Mouse (Mus musculus) kidney, postnatal 0 days (tissue): Measurements from ENCODE around the gene Alg13. TPM values are rescaled to one million over a fixed set of nuclear protein-coding genes. Genes with fewer than 3 reads are reported as not detected.

Source experiments
- ATAC-seq: fragments of 200-750 bp; cut with Nextera tagmentation; replicated peaks from 2 replicates; pipeline ENCODE4 v1.8.0; 2017; ENCODE audit warnings: low read depth, moderate number of reproducible peaks, moderate TSS enrichment, moderate library complexity; ENCODE audit not compliant: low FRiP score
- DNase-seq: peaks from one replicate; pipeline ENCODE4 v3.0.0-alpha.2; 2016; ENCODE audit warnings: low spot score
- H3K27ac ChIP-seq: fragments of 300-500 bp; sonication (generic); 2 replicates; pipeline ENCODE4 v1.5.1; 2014; ENCODE audit warnings: mild to moderate bottlenecking
- H3K27me3 ChIP-seq: fragments of 300-500 bp; sonication (generic); 2 replicates; pipeline ENCODE4 v1.6.1; 2014; ENCODE audit warnings: low read length, mixed read lengths; ENCODE audit not compliant: insufficient read depth
- H3K36me3 ChIP-seq: fragments of 300-500 bp; sonication (generic); 2 replicates; pipeline ENCODE4 v1.6.1; 2014; ENCODE audit warnings: low read length, mixed read lengths; ENCODE audit not compliant: insufficient read depth
- H3K4me1 ChIP-seq: fragments of 300-500 bp; sonication (generic); replicated peaks from 2 replicates; pipeline ENCODE4 v1.6.1; 2014; ENCODE audit warnings: antibody characterized with exemption, low read length, mixed read lengths; ENCODE audit not compliant: insufficient read depth
- H3K4me2 ChIP-seq: fragments of 300-500 bp; sonication (generic); 2 replicates; pipeline ENCODE4 v1.6.1; 2014; ENCODE audit warnings: mild to moderate bottlenecking, low read length, moderate library complexity, mixed read lengths
- H3K4me3 ChIP-seq: fragments of 300-500 bp; sonication (generic); replicated peaks from 2 replicates; pipeline ENCODE4 v1.5.1; 2014; ENCODE audit warnings: low read depth, low read length
- H3K9ac ChIP-seq: fragments of 300-500 bp; sonication (generic); 2 replicates; pipeline ENCODE4 v1.6.1; 2014; ENCODE audit warnings: low read depth, low read length
- H3K9me3 ChIP-seq: fragments of 300-500 bp; sonication (generic); replicated peaks from 2 replicates; pipeline ENCODE4 v1.6.1; 2016; ENCODE audit warnings: low read length, inconsistent platforms, mixed read lengths
- CTCF ChIP-seq: IDR thresholded peaks from 2 replicates; pipeline ENCODE4 v1.5.1; 2016; ENCODE audit warnings: antibody characterized with exemption, low read depth, mild to moderate bottlenecking, moderate library complexity
- WGBS: fragments of 180-500 bp; shearing (Covaris S2); extraction: QIAGEN DNeasy Blood & Tissue Kit; methylation state at CpG from one replicate; pipeline ENCODE4 v1.1.7; 2014; 5-methylcytosine and 5-hydroxymethylcytosine counted together
- polyA plus RNA-seq: library from polyadenylated mRNA; unstranded; fragments of >200 nt; fragmentation: Nextera tagmentation; extraction: Ambion mirVana; gene quantifications from 2 replicates; pipeline ENCODE4 v1.2.1, GENCODE M21; 2015

Alg13 gene
- polyA plus RNA-seq: 15.0 and 15.7 TPM in 2 replicates

GRCm38 (mm10) chrX:144317548-144318163 is at the start of gene Alg13:
TSS of gene Alg13 (plus strand) at chrX:144317804.
- Histone ChIP-seq H3K27ac (peak within 1 kb of the TSS; percentile 79), H3K4me2 (peak within 1 kb of the TSS; percentile 77), H3K4me3 (peak within 1 kb of the TSS; percentile 56), H3K9ac (peak within 1 kb of the TSS; percentile 65), H3K27me3 (no peaks in the 10 kb centered on the region), H3K36me3 (no peaks in the 10 kb centered on the region), H3K9me3 (no peaks in the 10 kb centered on the region), H3K4me1 (no peaks in the 10 kb centered on the region)
- 22% methylated on average over 45 of the region's 47 CpGs for WGBS
- no peak for TF ChIP-seq CTCF
- ATAC-seq (peak; percentile 84), DNase-seq (peak; percentile 87)

- WGBS: 86% methylated on average over 1 of the region's 1 CpGs
- DNase-seq: no peak
- no peak for ATAC-seq
- Histone ChIP-seq H3K4me3 (no peak overlapping the region), H3K36me3 (no peaks in the 10 kb centered on the region), H3K27ac (no peak overlapping the region), H3K4me1 (no peaks in the 10 kb centered on the region), H3K9me3 (no peaks in the 10 kb centered on the region), H3K27me3 (no peaks in the 10 kb centered on the region), H3K4me2 (no peak overlapping the region), H3K9ac (no peak overlapping the region)
- TF ChIP-seq CTCF: no peak
Observed at GRCm38 (mm10) chrX:144268606-144269005, 49.0 kb upstream of the Alg13 start.

- no peaks in the 10 kb centered on the region for H3K27me3 ChIP-seq
- TF ChIP-seq CTCF: peak; percentile 80
- H3K36me3 ChIP-seq: no peaks in the 10 kb centered on the region
- H3K4me1 ChIP-seq: no peaks in the 10 kb centered on the region
- no peak overlapping the region for H3K4me3 ChIP-seq
- 61% methylated on average over 2 of the region's 2 CpGs for WGBS
- H3K9ac ChIP-seq: no peak overlapping the region
- peak; percentile 67 for DNase-seq
- no peak; the same call in 1 of the 2 replicates for ATAC-seq
- no peak overlapping the region for H3K27ac ChIP-seq
- no peak overlapping the region for H3K4me2 ChIP-seq
- H3K9me3 ChIP-seq: no peaks in the 10 kb centered on the region
Observed at GRCm38 (mm10) chrX:144301476-144301875, 16.1 kb upstream of the Alg13 start.

- no peak overlapping the region for H3K4me2 ChIP-seq
- WGBS: 81% methylated on average over 2 of the region's 2 CpGs
- H3K27me3 ChIP-seq: no peaks in the 10 kb centered on the region
- no peak overlapping the region for H3K4me3 ChIP-seq
- no peaks in the 10 kb centered on the region for H3K4me1 ChIP-seq
- no peak for DNase-seq
- H3K36me3 ChIP-seq: no peaks in the 10 kb centered on the region
- no peak overlapping the region for H3K27ac ChIP-seq
- no peak for TF ChIP-seq CTCF
- H3K9me3 ChIP-seq: no peaks in the 10 kb centered on the region
- no peak overlapping the region for H3K9ac ChIP-seq
- ATAC-seq: no peak
Observed at GRCm38 (mm10) chrX:144305659-144306058, 11.9 kb upstream of the Alg13 start.

GRCm38 (mm10) chrX:144314041-144314440 is 3.6 kb upstream of the Alg13 start:
- no peak for ATAC-seq
- 48% methylated on average over 2 of the region's 2 CpGs for WGBS
- DNase-seq: no peak
- no peak overlapping the region for H3K9ac ChIP-seq
- H3K36me3 ChIP-seq: no peaks in the 10 kb centered on the region
- no peaks in the 10 kb centered on the region for H3K4me1 ChIP-seq
- H3K9me3 ChIP-seq: no peaks in the 10 kb centered on the region
- no peak overlapping the region for H3K4me3 ChIP-seq
- H3K4me2 ChIP-seq: no peak overlapping the region
- no peak overlapping the region for H3K27ac ChIP-seq
- H3K27me3 ChIP-seq: no peaks in the 10 kb centered on the region
- TF ChIP-seq CTCF: no peak

- no peaks in the 10 kb centered on the region for H3K27me3 ChIP-seq
- no peak overlapping the region for H3K9ac ChIP-seq
- H3K36me3 ChIP-seq: no peaks in the 10 kb centered on the region
- WGBS: 30% methylated on average over 5 of the region's 5 CpGs
- H3K4me1 ChIP-seq: no peaks in the 10 kb centered on the region
- no peak for ATAC-seq
- no peaks in the 10 kb centered on the region for H3K9me3 ChIP-seq
- DNase-seq: no peak
- no peak for TF ChIP-seq CTCF
- no peak overlapping the region for H3K4me3 ChIP-seq
- H3K4me2 ChIP-seq: no peak overlapping the region
- H3K27ac ChIP-seq: no peak overlapping the region
Observed at GRCm38 (mm10) chrX:144315028-144315427, 2.6 kb upstream of the Alg13 start.

- H3K9ac ChIP-seq: no peak overlapping the region
- H3K4me3 ChIP-seq: no peak overlapping the region
- H3K9me3 ChIP-seq: no peaks in the 10 kb centered on the region
- no peaks in the 10 kb centered on the region for H3K4me1 ChIP-seq
- 55% methylated on average over 5 of the region's 5 CpGs for WGBS
- DNase-seq (peak; percentile 40), ATAC-seq (peak; percentile 47)
- H3K36me3 ChIP-seq: no peaks in the 10 kb centered on the region
- H3K4me2 ChIP-seq: no peak overlapping the region
- TF ChIP-seq CTCF: no peak
- H3K27me3 ChIP-seq: no peaks in the 10 kb centered on the region
- H3K27ac ChIP-seq: no peak overlapping the region
Observed at GRCm38 (mm10) chrX:144316004-144316403, 1.6 kb upstream of the Alg13 start.
